ENCODE assay signal across 11 mouse cellular contexts in genomic region chr4:141338853-141339252, GRCm38 (mm10). TPM values are rescaled to one million over a fixed set of nuclear protein-coding genes. Genes with fewer than 3 reads are reported as not detected.
DNase-seq lines count a peak whose midpoint lies in the region; ATAC-seq and TF ChIP-seq lines count a peak whose summit lies in the region.
"Had no signal": no experiment of that assay in that cellular context is flagged by ENCODE, and none has a peak within 500 bp of the region (broad histone marks: within the 10 kb centered on the region; RNA-seq: fewer than 3 reads in every experiment).

No protein-coding gene starts in this region.

- H3K27me3 ChIP-seq in limb, embryonic 11.5 days (ENCODE audit: control insufficient read depth, insufficient read depth, low read length) = no peaks in the 10 kb centered on the region
- no peaks in the 10 kb centered on the region for H3K27me3 ChIP-seq in stomach, postnatal 0 days (ENCODE audit: control insufficient read depth, insufficient read depth, low read length)

- no peaks in the 10 kb centered on the region for H3K36me3 ChIP-seq in limb, embryonic 11.5 days (ENCODE audit: control insufficient read depth, insufficient read depth, low read length)
- H3K36me3 ChIP-seq in stomach, postnatal 0 days (ENCODE audit: control insufficient read depth, insufficient read depth, low read length) = no peaks in the 10 kb centered on the region

- H3K4me3 ChIP-seq in limb, embryonic 11.5 days (ENCODE audit: low read depth, low read length) = no peak overlapping the region
- no peak overlapping the region for H3K4me3 ChIP-seq in stomach, postnatal 0 days (ENCODE audit: low read depth, low read length)
- H3K4me3 ChIP-seq: erythroblast, embryonic 14.5 days had no signal

- peak; percentile 49 for DNase-seq in lung, postnatal 10 days
- no peak for DNase-seq in lung, adult 18-20 months
- peak; percentile 74 for DNase-seq in embryo, embryonic 11 days
- DNase-seq in limb, embryonic 11.5 days (ENCODE audit: low spot score) = peak; percentile 50
- peak; percentile 55 for DNase-seq in stomach, postnatal 0 days (ENCODE audit: low spot score)
- no peak for DNase-seq in liver
- no peak for DNase-seq in thymus, postnatal 36 days
- DNase-seq: heart, postnatal 4 days; right cerebral cortex, postnatal 25 days; thymus, postnatal 4 days had no signal

- no peak for TF ChIP-seq EP300 in stomach, postnatal 0 days (optimal IDR thresholded peaks at IDR 0.05)

- H3K27ac ChIP-seq in limb, embryonic 11.5 days (replicated peaks; ENCODE audit: low read depth, low read length) = peak overlapping the region; percentile 82
- H3K27ac ChIP-seq in stomach, postnatal 0 days (replicated peaks) = peak overlapping the region; percentile 40; the same call in 1 of the 2 replicates

- peak overlapping the region; percentile 4; the same call in 1 of the 2 replicates for H3K4me2 ChIP-seq in limb, embryonic 11.5 days (ENCODE audit: low read depth, severe bottlenecking)
- no peak overlapping the region for H3K4me2 ChIP-seq in stomach, postnatal 0 days (replicated peaks; ENCODE audit: low read depth)

- no peaks in the 10 kb centered on the region for H3K9me3 ChIP-seq in limb, embryonic 11.5 days (ENCODE audit: control insufficient read depth, low read length)
- no peaks in the 10 kb centered on the region for H3K9me3 ChIP-seq in stomach, postnatal 0 days (ENCODE audit: control insufficient read depth, low read length)

- whole genome bisulfite sequencing in limb, embryonic 11.5 days = 0% methylated on average over 1 of the region's 1 CpGs
- 0% methylated on average over 1 of the region's 1 CpGs for WGBS in stomach, postnatal 0 days

- no peak for TF ChIP-seq CTCF in stomach, postnatal 0 days (IDR thresholded peaks at IDR 0.05; ENCODE audit: low read depth)

- peaks cover 29% of the 10 kb centered on the region for H3K4me1 ChIP-seq in limb, embryonic 11.5 days (ENCODE audit: control insufficient read depth, insufficient read depth, low read length)
- H3K4me1 ChIP-seq in stomach, postnatal 0 days (replicated peaks; ENCODE audit: control insufficient read depth, insufficient read depth) = 0 out of 2 replicates have a peak, but pooled peaks cover 6% of the 10 kb centered on the region

- ATAC-seq in limb, embryonic 11.5 days (ENCODE audit: insufficient number of reproducible peaks, low FRiP score, low TSS enrichment, low read depth) = no peak
- peak; percentile 57 for ATAC-seq in stomach, postnatal 0 days (ENCODE audit: low FRiP score, low TSS enrichment)

- no peak overlapping the region for H3K9ac ChIP-seq in limb, embryonic 11.5 days (ENCODE audit: low read length)
- H3K9ac ChIP-seq in stomach, postnatal 0 days (ENCODE audit: low read length) = no peak overlapping the region

RNA-seq across cellular contexts. Expression of gene Fam131c, which starts 29.2 kb away (rescaled TPM):
- polyA plus RNA-seq in limb, embryonic 11.5 days (2014; fragmentation: Nextera tagmentation; extraction: Ambion mirVana) = 0.34 and 0.57 TPM in 2 replicates
- 3.4 and 3.6 TPM in 2 replicates for polyA plus RNA-seq in stomach, postnatal 0 days (2015; fragmentation: Nextera tagmentation; extraction: Ambion mirVana)
- polyA plus RNA-seq: erythroblast, embryonic 14.5 days had no signal

RNA-seq across cellular contexts. Expression of gene Epha2, which starts 37.8 kb away (rescaled TPM):
- 2.2 and 2.4 TPM in 2 replicates for polyA plus RNA-seq in limb, embryonic 11.5 days (2014; fragmentation: Nextera tagmentation; extraction: Ambion mirVana)
- 3.9 and 4.9 TPM in 2 replicates for polyA plus RNA-seq in stomach, postnatal 0 days (2015; fragmentation: Nextera tagmentation; extraction: Ambion mirVana)
- polyA plus RNA-seq: erythroblast, embryonic 14.5 days had no signal

RNA-seq across cellular contexts. Expression of gene Clcnka, which starts 59.7 kb away (rescaled TPM):
- 0.21 and 0.33 TPM in 2 replicates for polyA plus RNA-seq in limb, embryonic 11.5 days (2014; fragmentation: Nextera tagmentation; extraction: Ambion mirVana)
- 0.08 TPM in 1 of 2 replicates, not detected in the other for polyA plus RNA-seq in stomach, postnatal 0 days (2015; fragmentation: Nextera tagmentation; extraction: Ambion mirVana)
- polyA plus RNA-seq: erythroblast, embryonic 14.5 days had no signal

Comparison
In these comparisons a context has a peak if more than half of its experiments do, and no peak if none do; other contexts are left out.
1. DNase-seq: peak in lung, postnatal 10 days (single experiment), embryo, embryonic 11 days (single experiment), limb, embryonic 11.5 days (single experiment) and stomach, postnatal 0 days (single experiment); none in lung, adult 18-20 months (0 of 2), liver (single experiment) and thymus, postnatal 36 days (0 of 2).